Mouse (Mus musculus) heart, postnatal 0 days (tissue): ENCODE results near the gene Vmn1r124. TPM values are rescaled to one million over a fixed set of nuclear protein-coding genes. Genes with fewer than 3 reads are reported as not detected.
"Not testable (repeated sequence)": the region's sequence is repeated elsewhere in the genome, so short reads cannot be mapped to it uniquely, and the experiment has no call there.

ENCODE experiments used
- ATAC-seq: fragments of 200-750 bp; cut with Nextera tagmentation; 2 replicates; pipeline ENCODE4 v1.8.0; 2017; ENCODE audit warnings: low read depth, moderate number of reproducible peaks, moderate library complexity; ENCODE audit not compliant: insufficient read depth
- DNase-seq: peaks from one replicate; pipeline ENCODE4 v3.0.0-alpha.2; 2016; ENCODE audit warnings: low spot score
- H3K27ac ChIP-seq: fragments of 300-500 bp; sonication (generic); 2 replicates; pipeline ENCODE4 v1.5.1; 2014; ENCODE audit warnings: low read depth, mild to moderate bottlenecking
- H3K27me3 ChIP-seq: fragments of 300-500 bp; sonication (generic); 2 replicates; pipeline ENCODE4 v1.6.1; 2014; ENCODE audit warnings: low read length, mixed read lengths; ENCODE audit not compliant: control insufficient read depth, insufficient read depth
- H3K36me3 ChIP-seq: fragments of 300-500 bp; sonication (generic); replicated peaks from 2 replicates; pipeline ENCODE4 v1.6.1; 2014; ENCODE audit warnings: low read length, mixed read lengths; ENCODE audit not compliant: control insufficient read depth, insufficient read depth
- H3K4me1 ChIP-seq: fragments of 300-500 bp; sonication (generic); 2 replicates; pipeline ENCODE4 v1.6.1; 2014; ENCODE audit warnings: antibody characterized with exemption; ENCODE audit not compliant: control insufficient read depth, insufficient read depth
- H3K4me2 ChIP-seq: fragments of 300-500 bp; sonication (generic); 2 replicates; pipeline ENCODE4 v1.6.1; 2014; ENCODE audit warnings: low read depth, mild to moderate bottlenecking, low read length, moderate library complexity
- H3K4me3 ChIP-seq: fragments of 300-500 bp; sonication (generic); 2 replicates; pipeline ENCODE4 v1.5.1; 2014; ENCODE audit warnings: low read depth, low read length
- H3K9ac ChIP-seq: fragments of 300-500 bp; sonication (generic); replicated peaks from 2 replicates; pipeline ENCODE4 v1.6.1; 2014; ENCODE audit warnings: low read depth, low read length, mixed read lengths
- H3K9me3 ChIP-seq: fragments of 300-500 bp; sonication (generic); replicated peaks from 2 replicates; pipeline ENCODE4 v1.6.1; 2016; ENCODE audit warnings: low read length; ENCODE audit not compliant: control insufficient read depth
- WGBS: fragments of 180-500 bp; shearing (Covaris S2); extraction: QIAGEN DNeasy Blood & Tissue Kit; methylation state at CpG from one replicate; pipeline ENCODE4 v1.1.7; 2014; 5-methylcytosine and 5-hydroxymethylcytosine counted together
- polyA plus RNA-seq: library from polyadenylated mRNA; unstranded; fragments of >200 nt; fragmentation: Nextera tagmentation; extraction: Ambion mirVana; gene quantifications from 2 replicates; pipeline ENCODE4 v1.2.1, GENCODE M21; 2015
- total RNA-seq: library from RNA; depleted of rRNA; stranded (reverse); fragments of >200 nt; gene quantifications from 2 replicates; pipeline ENCODE4 v1.2.3, GENCODE M21; 2014; ENCODE audit warnings: low replicate concordance; rRNA removed

Vmn1r124 gene
- total RNA-seq = not detected in 2 replicates
- polyA plus RNA-seq = not detected in 2 replicates

GRCm38 (mm10) chr7:21260517-21260916 is at the start of gene Vmn1r124:
Gene Vmn1r124, minus strand, starts transcription at chr7:21260617.
- not testable (repeated sequence) for H3K9me3 ChIP-seq, H3K4me1 ChIP-seq, H3K4me2 ChIP-seq, ATAC-seq, H3K4me3 ChIP-seq, DNase-seq, H3K36me3 ChIP-seq, H3K27me3 ChIP-seq, H3K9ac ChIP-seq, H3K27ac ChIP-seq
- WGBS = 62% methylated on average over 4 of the region's 4 CpGs

GRCm38 (mm10) chr7:21301367-21301766 is 41.0 kb upstream of the Vmn1r124 start, which contains the start of gene Vmn1r126:
Gene Vmn1r126, minus strand, starts transcription at chr7:21301467.
- H3K4me3 ChIP-seq, H3K36me3 ChIP-seq, H3K27me3 ChIP-seq, ATAC-seq, H3K9ac ChIP-seq, H3K27ac ChIP-seq, H3K4me2 ChIP-seq, DNase-seq, H3K9me3 ChIP-seq, H3K4me1 ChIP-seq: not testable (repeated sequence)
- WGBS = no CpG with 5 or more reads among the region's 5 CpGs

GRCm38 (mm10) chr7:21271879-21272278 is 11.5 kb upstream of the Vmn1r124 start, which contains the start of gene Vmn1r125:
Gene Vmn1r125, plus strand, starts transcription at chr7:21272179.
- not testable (repeated sequence) for ATAC-seq, H3K4me3 ChIP-seq, H3K36me3 ChIP-seq, H3K27me3 ChIP-seq, DNase-seq, H3K9me3 ChIP-seq, H3K9ac ChIP-seq, H3K4me1 ChIP-seq, H3K4me2 ChIP-seq, H3K27ac ChIP-seq
- 43% methylated on average over 3 of the region's 3 CpGs for WGBS

Other genes with a start within 250 kb of the Vmn1r124 start
- gene Vmn1r119, start 248.2 kb downstream of the Vmn1r124 start, total RNA-seq = not detected in 2 replicates
- not detected in 2 replicates for gene Vmn1r119, start 248.2 kb downstream of the Vmn1r124 start, polyA plus RNA-seq
- not detected in 2 replicates for gene Vmn1r120, start 206.8 kb downstream of the Vmn1r124 start, total RNA-seq
- gene Vmn1r120, start 206.8 kb downstream of the Vmn1r124 start, polyA plus RNA-seq = not detected in 2 replicates
- gene Vmn1r121, start 162.1 kb downstream of the Vmn1r124 start, total RNA-seq = not detected in 2 replicates
- not detected in 2 replicates for gene Vmn1r121, start 162.1 kb downstream of the Vmn1r124 start, polyA plus RNA-seq
- not detected in 2 replicates for gene Vmn1r122, start 126.5 kb downstream of the Vmn1r124 start, total RNA-seq
- gene Vmn1r122, start 126.5 kb downstream of the Vmn1r124 start, polyA plus RNA-seq = not detected in 2 replicates
- gene Vmn1r123, start 98.4 kb downstream of the Vmn1r124 start, total RNA-seq = not detected in 2 replicates
- not detected in 2 replicates for gene Vmn1r123, start 98.4 kb downstream of the Vmn1r124 start, polyA plus RNA-seq
- not detected in 2 replicates for gene Gm5157, start 70.2 kb downstream of the Vmn1r124 start, total RNA-seq
- gene Gm5157, start 70.2 kb downstream of the Vmn1r124 start, polyA plus RNA-seq = not detected in 2 replicates
- not detected in 2 replicates for gene Vmn1r125, start 11.6 kb upstream of the Vmn1r124 start, total RNA-seq
- not detected in 2 replicates for gene Vmn1r125, start 11.6 kb upstream of the Vmn1r124 start, polyA plus RNA-seq
- not detected in 2 replicates for gene Vmn1r126, start 40.9 kb upstream of the Vmn1r124 start, total RNA-seq
- not detected in 2 replicates for gene Vmn1r126, start 40.9 kb upstream of the Vmn1r124 start, polyA plus RNA-seq
- not detected in 2 replicates for gene Vmn1r127, start 59.2 kb upstream of the Vmn1r124 start, total RNA-seq
- not detected in 2 replicates for gene Vmn1r127, start 59.2 kb upstream of the Vmn1r124 start, polyA plus RNA-seq
- not detected in 2 replicates for gene Vmn1r128, start 88.8 kb upstream of the Vmn1r124 start, total RNA-seq
- gene Vmn1r128, start 88.8 kb upstream of the Vmn1r124 start, polyA plus RNA-seq = not detected in 2 replicates
- not detected in 2 replicates for gene Vmn1r129, start 100.7 kb upstream of the Vmn1r124 start, total RNA-seq
- gene Vmn1r129, start 100.7 kb upstream of the Vmn1r124 start, polyA plus RNA-seq = not detected in 2 replicates
- not detected in 2 replicates for gene Gm6882, start 172.1 kb upstream of the Vmn1r124 start, total RNA-seq
- gene Gm6882, start 172.1 kb upstream of the Vmn1r124 start, polyA plus RNA-seq = not detected in 2 replicates